Mouse (Mus musculus): ENCODE data around the gene Kcnc3.
A peak's percentile ranks its signal among the peaks of the same experiment; 100 is the strongest.

Kcnc3 gene

DNA sequence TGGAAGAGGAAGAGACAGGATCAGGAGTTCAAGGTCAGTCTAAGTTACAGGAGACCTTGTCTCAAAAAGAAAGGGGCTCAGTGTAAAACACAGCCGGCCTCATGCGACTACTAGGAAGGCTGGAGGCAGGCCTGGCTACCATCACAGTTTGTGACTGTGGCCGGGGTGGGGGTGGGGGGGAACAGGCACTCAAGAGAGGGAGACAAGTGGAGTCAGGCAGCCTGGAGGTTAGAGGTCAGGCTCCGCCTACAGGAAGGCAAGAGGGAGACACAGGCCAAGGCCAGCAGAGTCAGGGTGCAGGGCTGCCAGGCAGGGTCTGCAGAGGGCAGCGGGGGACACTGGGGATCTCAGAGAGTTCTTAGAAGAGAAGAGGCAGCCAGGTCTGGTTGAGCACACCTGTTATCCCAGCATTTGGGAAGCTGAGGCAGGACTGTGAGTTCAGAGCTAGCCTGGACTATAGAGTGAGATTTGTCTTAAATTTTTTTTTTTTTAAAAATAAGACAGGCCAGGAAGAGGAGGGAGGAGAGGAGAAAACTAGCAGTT lies 6.6 kb downstream of the Kcnc3 start:
- no peak for DNase-seq (ENCODE audit: low spot score)

DNA sequence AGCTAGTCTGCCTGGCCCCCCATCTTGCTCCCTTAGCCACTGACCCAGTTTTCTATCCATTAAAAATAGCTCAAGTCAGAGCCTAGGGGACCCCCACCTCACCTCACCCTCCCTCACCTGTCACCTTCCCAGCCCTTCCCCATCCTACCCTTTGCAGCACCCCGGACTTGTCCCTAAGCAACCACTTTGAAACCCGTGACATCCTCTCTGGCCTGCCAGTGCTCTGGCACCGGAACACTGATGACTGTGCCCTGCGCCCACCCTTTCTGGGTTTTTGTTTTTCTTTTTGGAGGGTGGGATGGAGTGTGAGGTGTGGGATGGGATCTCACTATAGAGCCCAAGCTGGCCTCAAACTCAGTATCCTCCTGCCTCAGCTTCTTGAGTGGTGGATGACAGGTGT lies 7.2 kb downstream of the Kcnc3 start:
- no peak for DNase-seq (ENCODE audit: low spot score)

DNA sequence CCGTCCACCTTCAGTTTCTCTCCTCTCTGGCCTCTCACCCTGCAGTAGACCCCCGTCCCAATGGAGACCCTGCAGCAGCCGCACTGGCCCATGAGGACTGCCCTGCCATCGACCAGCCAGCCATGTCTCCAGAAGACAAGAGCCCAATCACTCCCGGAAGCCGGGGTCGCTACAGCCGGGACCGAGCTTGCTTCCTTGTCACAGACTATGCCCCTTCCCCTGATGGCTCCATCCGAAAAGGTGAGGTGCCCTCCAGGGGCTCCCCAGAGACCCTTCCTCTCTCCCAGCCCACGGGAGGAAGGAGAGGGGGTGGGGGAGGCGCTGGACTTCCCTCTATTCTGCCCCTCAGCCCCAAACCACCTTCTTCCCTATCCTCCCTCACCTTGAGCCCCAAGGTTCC lies 7.9 kb downstream of the Kcnc3 start:
- no peak for DNase-seq (ENCODE audit: low spot score)

DNA sequence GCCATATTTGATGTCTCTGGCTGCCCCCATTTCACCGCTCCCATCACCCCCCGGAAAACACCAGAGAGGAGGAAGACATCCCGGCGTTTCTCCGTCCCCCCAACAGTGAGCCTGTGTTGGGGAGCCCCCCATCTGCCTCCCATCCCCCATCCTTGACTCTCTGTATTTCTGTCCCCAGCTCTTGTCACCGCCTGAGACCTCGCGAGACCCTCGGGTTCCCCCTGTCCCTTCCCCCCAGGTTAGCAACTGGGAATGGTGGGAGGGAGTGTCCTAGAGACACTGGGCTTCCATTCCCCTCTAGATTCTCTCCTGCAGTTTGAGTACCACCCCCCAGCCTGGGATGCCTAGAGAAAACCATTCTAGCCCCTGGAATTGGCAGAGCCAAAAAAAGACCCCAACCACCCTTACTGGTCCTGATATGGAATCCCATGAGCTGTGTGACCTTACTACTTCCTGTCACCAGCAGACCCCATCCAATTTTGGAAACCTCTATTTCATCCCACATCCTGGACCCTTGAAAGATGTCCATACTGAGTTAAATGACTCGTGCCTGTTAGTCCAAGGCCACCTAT lies 10.3 kb downstream of the Kcnc3 start:
- no peak for DNase-seq (ENCODE audit: low spot score)

DNA sequence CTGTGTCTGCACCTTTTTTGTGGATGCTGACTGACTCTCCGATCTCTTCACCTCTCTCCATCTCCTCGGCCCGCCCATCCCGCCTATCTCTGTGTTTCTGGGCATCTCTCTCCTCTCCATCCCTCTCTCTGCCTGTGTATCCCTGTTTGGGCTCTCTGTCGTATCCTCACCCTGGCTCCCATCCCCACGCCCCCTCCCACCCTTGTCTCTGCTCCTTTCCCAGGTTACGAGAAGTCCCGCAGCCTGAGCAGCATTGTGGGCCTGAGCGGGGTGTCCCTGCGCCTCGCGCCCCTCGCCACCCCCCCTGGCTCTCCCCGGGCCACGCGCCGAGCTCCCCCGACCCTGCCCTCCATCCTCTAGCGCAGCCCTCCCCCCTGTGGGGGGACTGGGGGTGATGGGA lies 11.2 kb downstream of the Kcnc3 start:
- DNase-seq (ENCODE audit: low spot score): no peak

DNA sequence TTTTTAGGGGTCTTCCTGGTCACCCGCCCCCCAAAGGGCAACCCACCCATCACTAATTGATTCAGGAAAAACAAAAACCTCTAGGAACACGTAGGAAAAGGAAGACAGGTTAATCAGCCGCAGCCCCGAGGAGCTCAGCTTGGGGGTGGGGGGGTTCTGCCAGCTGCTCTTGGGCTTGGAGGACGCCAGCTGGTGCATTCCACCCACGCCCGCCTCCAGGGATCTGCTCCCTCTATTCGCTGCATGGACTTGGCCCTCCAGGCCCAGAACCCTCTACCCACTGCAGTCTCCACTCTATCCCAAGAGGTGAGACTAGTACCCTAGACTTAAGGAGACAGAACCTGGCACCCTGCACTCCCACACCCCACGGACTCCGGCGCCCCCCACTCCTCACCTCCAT lies 12.0 kb downstream of the Kcnc3 start:
- DNase-seq (ENCODE audit: low spot score): no peak

DNA sequence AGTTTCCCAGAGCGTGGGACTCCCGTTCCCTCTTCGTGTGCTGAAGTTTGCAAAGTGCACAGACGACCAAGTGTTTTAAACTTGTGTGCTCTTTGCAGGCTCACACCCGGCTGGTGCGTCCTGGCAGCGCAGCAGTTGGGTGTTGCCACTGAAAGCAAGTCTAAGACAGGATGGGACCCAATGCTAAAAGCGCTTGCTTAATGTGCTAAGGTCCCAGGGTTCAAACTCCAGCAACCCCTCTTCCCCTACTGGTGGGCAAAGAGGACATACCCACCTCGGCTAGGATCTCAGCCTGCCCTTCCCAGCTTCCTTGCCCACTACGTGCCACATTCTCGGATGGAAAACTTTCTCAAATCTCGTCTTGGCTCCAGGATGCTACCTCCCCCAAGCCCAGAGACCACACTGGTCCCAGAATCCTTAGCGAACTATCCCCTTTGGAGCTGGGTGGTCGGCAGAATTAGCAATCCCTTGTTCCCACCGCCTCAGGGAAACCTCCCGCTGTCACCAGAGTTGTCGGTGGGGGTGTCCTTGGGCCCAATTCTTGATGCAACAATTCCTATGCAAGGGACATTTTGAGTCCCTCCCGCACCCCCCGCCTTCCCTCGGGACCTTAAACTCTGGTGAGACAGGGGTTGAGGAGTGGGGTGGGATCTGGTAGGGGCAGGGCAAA lies 12.9 kb downstream of the Kcnc3 start:
- DNase-seq (ENCODE audit: low spot score): no peak

DNA sequence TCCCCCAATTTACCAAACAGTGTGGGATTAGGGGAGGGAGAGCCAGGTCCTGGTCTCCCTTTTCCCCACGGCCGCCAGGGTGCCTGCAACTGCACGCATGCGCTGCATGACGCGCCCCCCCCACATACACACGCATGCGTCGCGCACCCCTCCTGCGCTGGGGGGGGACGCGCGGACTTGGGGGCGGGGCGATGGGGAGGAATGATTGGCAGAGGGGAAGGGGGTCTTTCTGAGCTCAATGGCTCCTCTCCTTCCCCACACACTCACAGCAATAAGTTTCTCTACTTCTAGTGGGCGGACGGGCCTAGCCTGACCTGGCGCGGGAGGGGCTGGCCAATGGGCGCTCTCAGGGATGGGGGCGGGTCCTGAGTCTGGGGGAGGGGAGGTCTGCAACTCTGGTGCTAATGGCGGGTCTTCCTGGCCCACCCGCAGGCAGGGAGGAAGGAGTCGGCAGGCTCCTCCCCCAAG lies 13.7 kb downstream of the Kcnc3 start:
- peak; percentile 84 for DNase-seq (ENCODE audit: low spot score)

DNA sequence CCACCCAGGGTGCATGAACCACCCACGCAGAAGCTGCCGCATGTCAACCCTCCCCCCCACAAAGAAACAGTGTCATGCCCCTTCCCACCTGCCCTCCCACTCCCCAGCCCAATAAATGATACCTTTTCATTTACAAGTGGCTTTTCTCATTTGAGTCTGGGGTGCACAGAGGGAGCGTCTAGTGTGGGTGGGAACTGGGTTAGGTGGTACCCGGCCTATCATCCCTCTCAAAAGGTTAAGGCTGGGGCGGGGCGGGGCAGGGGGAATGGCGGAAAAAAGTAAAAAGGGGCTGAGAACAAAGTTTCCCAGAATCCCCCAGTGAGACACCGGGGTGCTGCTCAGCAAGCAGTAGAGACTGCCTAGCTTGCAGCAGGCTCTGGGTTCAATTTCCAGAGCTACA lies 14.2 kb downstream of the Kcnc3 start:
- DNase-seq (ENCODE audit: low spot score): no peak

DNA sequence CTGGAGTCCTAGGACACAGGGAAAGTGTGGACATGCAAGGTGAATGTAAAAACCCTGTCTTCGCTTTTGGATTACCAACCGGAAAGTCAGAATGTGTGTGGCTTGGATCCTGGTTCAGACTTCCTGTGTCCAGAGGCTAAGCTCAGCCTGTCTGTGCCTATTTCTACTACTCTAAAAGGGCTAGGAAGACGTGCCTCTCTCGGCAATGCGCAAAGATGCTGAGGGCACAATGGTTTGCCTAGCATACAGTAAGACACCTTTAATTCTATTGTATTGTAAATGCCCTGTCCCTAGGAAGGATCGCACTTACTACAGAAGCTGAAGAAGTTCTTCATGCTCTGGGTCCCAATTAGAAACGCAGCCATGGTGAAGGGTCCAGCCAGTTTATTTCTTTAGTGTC lies 15.0 kb downstream of the Kcnc3 start:
- DNase-seq (ENCODE audit: low spot score): peak; percentile 20

DNA sequence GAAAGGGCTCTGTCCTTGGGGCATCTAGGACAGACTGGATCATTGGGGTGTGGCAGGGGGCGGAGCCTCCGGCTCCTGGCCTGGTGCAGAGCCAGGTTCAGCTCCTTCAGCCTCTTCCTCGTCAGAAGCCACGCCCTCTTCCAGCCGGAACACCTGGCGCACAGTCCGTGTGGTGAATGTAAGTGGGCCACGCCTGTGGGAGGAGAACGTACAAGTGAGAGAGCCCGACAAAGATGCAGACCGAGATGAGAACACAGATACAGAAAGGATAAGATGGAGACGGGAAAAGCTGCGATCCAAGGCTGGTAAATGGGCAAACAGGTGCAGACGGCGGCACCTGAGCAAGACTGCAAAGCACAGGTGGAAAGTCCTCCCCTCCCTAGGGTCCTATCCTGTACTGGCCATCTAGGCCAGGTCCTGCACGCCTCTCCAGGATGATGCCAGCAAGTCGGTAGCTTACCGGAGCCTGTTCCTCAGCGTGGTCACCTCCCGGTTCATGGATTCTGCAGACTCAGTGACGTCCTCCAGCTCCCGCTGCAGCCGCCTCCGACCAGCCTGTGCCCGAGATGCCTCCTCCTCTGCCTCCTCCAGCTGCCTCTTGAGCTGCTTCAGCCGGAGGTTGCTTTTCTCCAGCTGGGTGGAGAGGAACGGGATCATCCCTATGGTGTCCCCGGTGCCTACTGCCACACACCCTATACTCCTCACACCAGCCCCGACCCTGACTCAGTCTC lies 15.9 kb downstream of the Kcnc3 start:
- DNase-seq (ENCODE audit: low spot score): peak; percentile 40

DNA sequence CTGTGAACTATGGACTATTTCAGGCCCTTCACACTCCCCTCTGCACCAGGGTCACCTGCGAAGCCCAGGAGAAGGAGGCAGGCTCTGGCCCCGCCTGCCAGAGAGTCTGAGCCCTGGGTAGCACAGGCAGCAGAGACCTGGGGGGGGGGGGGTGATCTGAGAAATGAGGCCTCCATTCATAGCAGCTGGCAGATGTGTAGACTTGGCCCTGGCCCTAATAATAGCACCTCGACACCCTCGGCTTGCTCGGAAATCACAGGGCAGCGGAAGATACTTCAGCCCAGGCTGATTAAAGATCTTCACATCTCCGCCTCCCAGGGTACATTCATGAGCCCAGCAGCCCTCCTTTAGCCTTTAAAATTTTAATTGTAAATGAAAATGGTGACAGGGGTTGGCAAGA lies 21.7 kb downstream of the Kcnc3 start:
- no peak for DNase-seq (ENCODE audit: low spot score)

DNA sequence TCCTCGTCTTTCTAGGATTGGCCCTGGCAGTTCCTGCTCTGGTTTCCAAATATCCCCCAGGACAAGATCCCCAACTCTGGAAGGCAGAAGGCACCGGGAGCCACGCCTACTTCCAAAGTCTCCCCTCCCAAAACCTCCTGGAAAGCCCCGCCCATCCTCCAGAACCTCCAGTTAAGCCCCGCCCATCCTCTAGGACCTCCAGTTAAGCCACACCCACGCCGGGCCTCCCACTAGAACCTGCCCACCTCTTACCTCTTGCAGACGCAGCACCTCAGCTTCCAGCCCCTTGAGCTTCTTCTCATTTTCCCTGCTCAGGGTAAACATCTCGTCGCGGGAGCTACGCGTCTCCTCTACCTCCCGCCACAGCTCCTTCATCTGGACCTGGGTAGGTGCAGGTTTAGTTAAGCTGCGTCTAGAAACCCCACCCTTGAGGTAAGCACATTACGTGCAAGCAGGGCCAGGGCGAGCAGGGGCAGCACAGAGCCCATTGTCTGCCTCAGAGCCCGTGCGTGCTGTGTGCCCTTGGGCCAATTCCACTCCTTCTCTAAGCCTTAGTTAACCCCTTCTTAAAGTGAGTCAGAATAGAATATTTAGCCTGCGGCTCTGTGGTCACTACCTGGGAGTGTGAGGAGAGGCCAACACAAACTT lies 23.7 kb downstream of the Kcnc3 start:
- DNase-seq (ENCODE audit: low spot score): no peak

DNA sequence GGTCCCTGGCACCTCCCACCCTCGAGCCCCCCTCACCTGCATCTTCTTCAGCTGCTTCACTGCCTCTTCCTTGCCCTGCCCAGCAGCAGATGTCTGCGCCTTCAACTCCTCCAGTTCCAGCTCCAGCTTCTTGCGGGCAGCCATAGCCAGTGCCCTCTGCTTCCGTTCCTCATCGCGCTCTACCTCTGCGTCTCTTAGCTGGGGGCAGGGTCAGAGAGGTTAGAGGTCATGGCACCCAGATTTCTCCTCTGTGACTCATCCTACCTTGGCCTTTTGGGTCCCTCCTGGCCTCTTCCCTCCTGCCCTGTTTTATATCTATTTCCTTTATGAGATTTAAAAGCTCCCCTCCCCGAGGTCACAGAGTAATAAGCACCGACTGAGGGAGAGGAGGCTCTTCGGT lies 24.8 kb downstream of the Kcnc3 start:
- no peak for DNase-seq (ENCODE audit: low spot score)

DNA sequence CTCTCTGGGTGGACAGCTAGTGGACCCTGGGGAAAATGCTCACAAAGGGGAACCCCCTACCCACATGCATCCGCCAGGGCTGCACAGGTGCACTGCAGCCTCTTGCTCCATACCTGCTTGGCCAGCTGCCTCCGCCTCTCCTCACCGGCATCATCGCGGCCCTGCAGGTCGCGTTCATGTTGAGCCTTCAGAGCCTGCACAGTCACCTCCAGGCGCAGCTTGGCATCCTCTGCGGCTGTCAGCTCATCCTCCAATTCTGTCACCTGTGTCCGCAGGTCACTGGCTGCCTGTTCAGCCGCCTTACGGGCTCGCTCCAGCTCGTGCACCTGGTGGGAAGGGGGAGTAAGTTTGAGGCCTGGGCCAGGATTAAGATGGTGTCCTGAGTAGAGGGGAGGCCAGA lies 25.5 kb downstream of the Kcnc3 start:
- DNase-seq (ENCODE audit: low spot score): no peak

DNA sequence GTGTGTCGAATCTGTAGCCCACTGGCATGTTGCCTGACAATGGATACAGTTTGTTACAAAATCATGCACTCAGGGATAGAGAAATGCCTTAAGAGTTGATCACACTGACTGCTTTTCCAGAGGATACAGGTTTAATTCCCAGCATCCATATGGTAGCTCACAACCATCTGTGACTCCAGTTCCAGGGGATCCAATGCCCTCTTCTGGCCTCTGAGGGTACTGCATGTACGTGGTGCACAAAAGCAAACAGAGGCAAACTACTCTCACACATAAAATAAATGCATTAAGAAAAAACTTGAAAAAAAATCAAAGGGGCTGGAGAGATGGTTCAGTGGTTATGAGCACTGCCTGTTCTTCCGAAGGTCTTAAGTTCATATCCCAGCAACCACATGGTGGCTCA lies 26.6 kb downstream of the Kcnc3 start:
- DNase-seq (ENCODE audit: low spot score): no peak

DNA sequence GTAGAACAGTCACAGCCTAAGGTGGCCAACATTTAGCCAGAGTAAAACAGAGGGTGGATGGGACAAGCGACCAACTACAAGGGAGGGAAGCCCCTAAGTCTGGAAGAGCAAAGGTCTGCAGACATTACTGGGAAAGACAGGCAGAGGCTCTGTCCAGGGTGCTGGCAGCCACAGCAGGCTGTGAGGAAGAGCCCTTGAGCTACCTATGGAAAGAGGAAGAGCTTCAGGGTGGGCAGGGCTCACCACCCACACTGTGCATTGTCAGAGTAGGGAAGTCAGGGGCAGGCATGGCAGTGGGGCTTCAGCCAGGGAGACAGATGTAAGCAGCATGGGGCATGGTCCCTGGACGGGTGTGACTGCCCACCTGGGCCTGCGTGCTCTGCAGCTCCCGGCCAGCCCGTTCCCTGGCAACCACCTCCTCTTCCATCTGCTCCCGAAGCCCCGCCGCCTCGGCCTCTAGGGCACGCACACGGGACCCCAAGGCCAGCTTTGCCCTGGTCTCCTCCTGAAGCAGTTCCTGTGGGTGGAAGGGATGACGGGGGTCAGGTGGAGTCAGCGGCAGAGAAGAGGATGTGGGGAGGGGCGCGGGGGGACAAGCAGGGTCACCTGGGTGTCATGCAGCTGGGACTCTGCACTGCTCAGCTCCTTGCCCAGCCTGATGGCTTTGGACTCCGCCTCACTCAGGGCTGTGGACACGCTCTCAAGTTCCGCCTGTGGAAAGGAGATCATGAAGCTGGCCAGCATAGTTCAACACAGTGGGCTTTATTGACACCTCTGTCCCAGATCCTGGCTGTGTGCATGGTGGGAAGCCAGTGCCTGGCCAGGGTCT lies 33.5 kb downstream of the Kcnc3 start:
- DNase-seq (ENCODE audit: low spot score): no peak

DNA sequence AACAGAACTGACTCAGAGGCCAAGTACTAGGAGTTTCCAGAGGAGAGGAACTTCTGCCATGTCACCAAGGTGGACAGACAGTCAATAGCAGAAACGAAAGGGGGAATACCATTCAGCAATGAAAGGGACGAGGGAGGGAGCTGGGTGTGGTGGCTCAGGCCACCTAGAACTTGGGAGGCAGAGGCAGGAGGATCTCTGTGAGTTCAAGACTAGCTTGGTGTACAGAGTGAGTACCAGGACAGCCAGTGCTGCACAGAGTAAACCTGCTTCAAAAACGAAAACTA lies 34.0 kb downstream of the Kcnc3 start:
- DNase-seq (ENCODE audit: low spot score): no peak

DNA sequence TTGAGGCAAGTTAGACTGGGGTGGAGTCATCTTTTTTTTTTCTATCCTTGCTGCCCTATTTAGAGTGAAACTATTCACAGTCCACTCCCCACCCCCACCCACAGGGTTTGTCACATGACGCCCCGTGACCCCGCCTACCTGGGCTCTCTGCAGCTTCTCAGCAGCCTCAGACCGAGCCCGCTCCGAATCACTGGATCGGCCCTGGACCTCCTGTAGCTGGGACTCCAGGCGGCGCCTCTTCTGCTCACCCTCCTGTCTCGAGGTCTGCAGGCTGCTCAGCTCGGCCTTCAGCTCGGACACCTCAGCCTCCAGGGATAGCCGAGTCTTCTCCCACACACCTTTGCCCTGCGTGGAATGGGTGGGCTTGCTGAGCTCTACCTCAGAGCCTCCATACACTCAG lies 34.4 kb downstream of the Kcnc3 start:
- no peak for DNase-seq (ENCODE audit: low spot score)

DNA sequence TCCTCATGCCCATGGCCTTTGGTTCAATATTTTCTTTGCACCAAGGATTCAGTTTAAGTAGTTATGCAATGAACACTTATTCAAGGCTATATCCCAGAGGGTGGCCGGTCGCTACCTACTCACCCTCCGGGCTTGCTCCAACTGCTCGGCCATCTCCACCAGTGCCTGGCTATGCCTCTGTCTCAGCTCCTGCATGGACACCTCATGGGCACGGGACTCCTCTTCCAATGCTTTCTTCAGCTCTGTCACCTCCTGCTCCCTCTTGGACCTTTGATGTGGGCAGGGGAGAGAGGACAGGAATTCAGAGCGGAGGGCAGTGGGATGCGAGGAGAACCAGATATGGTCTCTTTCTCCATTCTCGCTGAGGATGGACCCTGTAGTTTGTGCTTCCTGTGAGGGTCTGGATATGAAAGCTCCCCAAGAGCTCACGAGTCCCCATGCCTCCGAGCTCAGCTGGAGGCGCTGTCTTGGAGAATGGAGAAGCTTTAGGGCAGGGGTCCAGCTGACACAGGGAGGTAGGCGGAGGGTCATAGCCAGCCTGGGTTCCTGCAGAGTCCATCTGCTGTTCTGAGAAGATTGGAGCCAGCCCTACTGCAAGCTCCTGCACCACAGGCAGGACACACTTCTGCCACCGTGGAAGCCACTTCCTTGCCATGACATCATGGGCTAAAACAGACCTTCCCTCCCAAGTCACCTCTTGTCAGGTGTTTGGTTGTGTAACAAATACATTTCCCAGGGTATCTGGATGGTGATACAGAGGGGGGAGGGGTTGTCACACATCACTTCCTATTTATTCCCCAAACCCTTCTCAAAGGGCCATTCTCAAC lies 35.0 kb downstream of the Kcnc3 start:
- no peak for DNase-seq (ENCODE audit: low spot score)

DNA sequence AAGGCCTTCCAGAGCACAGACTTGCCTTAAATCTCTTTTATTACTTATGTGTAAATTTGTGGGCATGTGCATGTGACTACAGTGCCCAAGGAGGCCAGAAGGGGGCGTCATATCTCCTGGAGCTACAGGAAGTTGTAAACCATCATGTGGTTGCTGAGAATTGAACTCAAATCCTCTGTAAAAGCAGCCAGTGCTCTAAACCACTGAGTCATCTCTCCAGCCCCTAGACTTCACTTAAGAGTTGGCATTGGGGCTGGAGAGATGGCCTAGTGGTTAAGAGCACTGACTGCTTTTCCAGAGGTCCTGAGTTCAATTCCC lies 35.6 kb downstream of the Kcnc3 start:
- no peak for DNase-seq (ENCODE audit: low spot score)

Data from MN1 (cell line).